In genomic region chr10:78211311-78211710, GRCm38 (mm10) we compare ENCODE assay signal across 8 mouse cellular contexts. TPM values are rescaled to one million over a fixed set of nuclear protein-coding genes. Genes with fewer than 3 reads are reported as not detected.
A peak's percentile ranks its signal among the peaks of the same experiment; 100 is the strongest.
DNase-seq lines count a peak whose midpoint lies in the region; ATAC-seq and TF ChIP-seq lines count a peak whose summit lies in the region.
"Had no signal": no experiment of that assay in that cellular context is flagged by ENCODE, and none has a peak within 500 bp of the region (broad histone marks: within the 10 kb centered on the region; RNA-seq: fewer than 3 reads in every experiment).

No protein-coding gene starts in this region.

- no peak overlapping the region for H3K4me3 ChIP-seq in ES-E14 (ENCODE audit: insufficient read depth in 1 of 2, low read depth in 1 of 2, low read length in 2 of 2, poor library complexity in 1 of 2, severe bottlenecking in 1 of 2)
- H3K4me3 ChIP-seq in liver, embryonic 14.5 days (ENCODE audit: insufficient read depth in 1 of 2, low read depth in 2 of 2, low read length in 2 of 2) = no peak overlapping the region
- no peak overlapping the region for H3K4me3 ChIP-seq in kidney, embryonic 14.5 days (ENCODE audit: low read length)

- WGBS in liver, embryonic 14.5 days (ENCODE audit: insufficient replicate concordance) = 69% methylated on average over 6 of the region's 6 CpGs
- WGBS in kidney, embryonic 14.5 days = 71% methylated on average over 6 of the region's 6 CpGs

- H3K27ac ChIP-seq in ES-E14 (ENCODE audit: insufficient read depth, low read depth, low read length, poor library complexity, severe bottlenecking) = no peak overlapping the region
- no peak overlapping the region for H3K27ac ChIP-seq in liver, embryonic 14.5 days
- no peak overlapping the region for H3K27ac ChIP-seq in kidney, embryonic 14.5 days (ENCODE audit: low read depth, low read length)

- H3K9me3 ChIP-seq in ES-E14 (ENCODE audit: control insufficient read depth, insufficient read depth, low read depth, low read length) = no peaks in the 10 kb centered on the region
- H3K9me3 ChIP-seq in liver, embryonic 14.5 days (ENCODE audit: control insufficient read depth, low read length) = no peaks in the 10 kb centered on the region
- no peaks in the 10 kb centered on the region for H3K9me3 ChIP-seq in kidney, embryonic 14.5 days (ENCODE audit: control insufficient read depth, low read length)
- H3K9me3 ChIP-seq: megakaryocyte, embryonic 14.5 days had no signal

- peaks cover 16% of the 10 kb centered on the region; the same call in 1 of the 2 replicates for H3K36me3 ChIP-seq in ES-E14 (ENCODE audit: control insufficient read depth, insufficient read depth, low read length, poor library complexity, severe bottlenecking)
- peaks cover 85% of the 10 kb centered on the region for H3K36me3 ChIP-seq in liver, embryonic 14.5 days (replicated peaks; ENCODE audit: control insufficient read depth, insufficient read depth, low read depth)
- peaks cover 87% of the 10 kb centered on the region for H3K36me3 ChIP-seq in kidney, embryonic 14.5 days (ENCODE audit: control insufficient read depth, insufficient read depth, low read length)

- in situ Hi-C loops in ES-E14 (cut with MboI; ENCODE audit: low sequenced_read_pairs in 2 of 2, unreplicated experiment in 2 of 2) = no loop called here

- peak; percentile 76 for TF ChIP-seq CTCF in liver, embryonic 14.5 days (IDR thresholded peaks at IDR 0.05; ENCODE audit: low read depth)

- peak; percentile 38 for DNase-seq in kidney, postnatal 10 days
- no peak for DNase-seq in kidney, adult 9 months
- DNase-seq in CD4-positive helper T cell, adult 2 months (ENCODE audit: low read depth, low spot score) = peak; percentile 16
- peak; percentile 20 for DNase-seq in ES-E14 (ENCODE audit: low read depth, low spot score)
- no peak for DNase-seq in liver, embryonic 14.5 days (ENCODE audit: low read depth in 3 of 3, low spot score in 3 of 3)
- no peak for DNase-seq in natural killer cell, adult 2 months (ENCODE audit: low spot score in 2 of 2)

- no peaks in the 10 kb centered on the region for H3K4me1 ChIP-seq in ES-E14 (ENCODE audit: control insufficient read depth in 2 of 2, insufficient read depth in 2 of 2, low read length in 2 of 2, poor library complexity in 1 of 2)
- H3K4me1 ChIP-seq in liver, embryonic 14.5 days (replicated peaks; ENCODE audit: control insufficient read depth in 2 of 2, insufficient read depth in 2 of 2, low read length in 1 of 2) = peaks cover 10 to 13% of the 10 kb centered on the region in 2 experiments
- no peaks in the 10 kb centered on the region for H3K4me1 ChIP-seq in kidney, embryonic 14.5 days (ENCODE audit: control insufficient read depth, insufficient read depth, low read length)

- no peak overlapping the region for H3K9ac ChIP-seq in ES-E14 (ENCODE audit: insufficient read depth, low read depth, low read length, poor library complexity, severe bottlenecking)
- H3K9ac ChIP-seq in liver, embryonic 14.5 days (replicated peaks) = no peak overlapping the region
- no peak overlapping the region for H3K9ac ChIP-seq in kidney, embryonic 14.5 days (ENCODE audit: low read depth, low read length)

- ATAC-seq in liver, embryonic 14.5 days (ENCODE audit: insufficient read depth) = no peak
- no peak for ATAC-seq in kidney, embryonic 14.5 days (ENCODE audit: low FRiP score, low TSS enrichment)

- H3K27me3 ChIP-seq in liver, embryonic 14.5 days (ENCODE audit: control insufficient read depth, insufficient read depth, low read length) = no peaks in the 10 kb centered on the region
- no peaks in the 10 kb centered on the region for H3K27me3 ChIP-seq in kidney, embryonic 14.5 days (ENCODE audit: control insufficient read depth, insufficient read depth, low read length)
- H3K27me3 ChIP-seq: megakaryocyte, embryonic 14.5 days had no signal

- TF ChIP-seq EP300 in liver, embryonic 14.5 days (IDR thresholded peaks at IDR 0.05; ENCODE audit: low read depth) = no peak

- H3K4me2 ChIP-seq in liver, embryonic 14.5 days (ENCODE audit: low read depth) = no peak overlapping the region
- no peak overlapping the region for H3K4me2 ChIP-seq in kidney, embryonic 14.5 days (replicated peaks; ENCODE audit: low read depth, low read length)

TF ChIP-seq in ES-E14, 5 proteins besides CTCF, POLR2A, EP300 and RAD21:
- no peak for TF ChIP-seq HCFC1 (IDR thresholded peaks at IDR 0.05; ENCODE audit: borderline replicate concordance, insufficient read depth, low read length)
- no peak for TF ChIP-seq CHD2 (IDR thresholded peaks at IDR 0.05; ENCODE audit: low read depth, low read length)
- TF ChIP-seq ZC3H11A (IDR thresholded peaks at IDR 0.05; ENCODE audit: borderline replicate concordance, low read depth, low read length) = peak; percentile 62; the same call in 1 of the 2 replicates
- no peak for TF ChIP-seq ZNF384 (IDR thresholded peaks at IDR 0.05; ENCODE audit: low read depth, low read length)
- TF ChIP-seq MAFK (IDR thresholded peaks at IDR 0.05; ENCODE audit: insufficient read depth, low read depth, low read length) = no peak

RNA-seq across cellular contexts. Expression of gene Pwp2, which starts 26.4 kb away (rescaled TPM):
- 60.9 and 67.4 TPM in 2 replicates for total RNA-seq in ES-E14 (2012; rRNA removed)
- 6.1 and 7.5 TPM in 2 replicates for polyA plus RNA-seq in liver, embryonic 14.5 days (2012; rRNA removed)
- 7.2 and 9.6 TPM in 2 replicates for polyA plus RNA-seq in liver, embryonic 14.5 days (2014; fragmentation: Nextera tagmentation; extraction: Ambion mirVana)
- polyA plus RNA-seq in kidney, embryonic 14.5 days (2014; fragmentation: Nextera tagmentation; extraction: Ambion mirVana) = 10.4 and 19.9 TPM in 2 replicates

RNA-seq across cellular contexts. Expression of gene Trappc10, which starts 33.1 kb away (rescaled TPM):
- total RNA-seq in ES-E14 (2012; rRNA removed) = 26.1 and 27.9 TPM in 2 replicates
- polyA plus RNA-seq in liver, embryonic 14.5 days (2012; rRNA removed) = 19.8 and 20.1 TPM in 2 replicates
- 15.8 and 20.5 TPM in 2 replicates for polyA plus RNA-seq in liver, embryonic 14.5 days (2014; fragmentation: Nextera tagmentation; extraction: Ambion mirVana)
- polyA plus RNA-seq in kidney, embryonic 14.5 days (2014; fragmentation: Nextera tagmentation; extraction: Ambion mirVana) = 16.3 and 22.2 TPM in 2 replicates

RNA-seq across cellular contexts. Expression of gene D10Jhu81e, which starts 41.7 kb away (rescaled TPM):
- total RNA-seq in ES-E14 (2012; rRNA removed) = 31.6 and 40.2 TPM in 2 replicates
- polyA plus RNA-seq in liver, embryonic 14.5 days (2012; rRNA removed) = 34.1 and 39.1 TPM in 2 replicates
- 11.7 and 15.6 TPM in 2 replicates for polyA plus RNA-seq in liver, embryonic 14.5 days (2014; fragmentation: Nextera tagmentation; extraction: Ambion mirVana)
- 16.3 and 85.4 TPM in 2 replicates for polyA plus RNA-seq in kidney, embryonic 14.5 days (2014; fragmentation: Nextera tagmentation; extraction: Ambion mirVana)

Comparison
In these comparisons a context has a peak if more than half of its experiments do, and no peak if none do; other contexts are left out.
1. DNase-seq: peak in kidney, postnatal 10 days (single experiment), CD4-positive helper T cell, adult 2 months (single experiment) and ES-E14 (single experiment); none in kidney, adult 9 months (single experiment), liver, embryonic 14.5 days (0 of 3) and natural killer cell, adult 2 months (0 of 2).